Mouse (Mus musculus) CH12.LX (cell line): ENCODE results near the gene Rab44. TPM values are rescaled to one million over a fixed set of nuclear protein-coding genes. Genes with fewer than 3 reads are reported as not detected.

Source experiments
- DNase-seq: peaks from one replicate; pipeline ENCODE4 v3.0.0-alpha.2; 2013; ENCODE audit errors: extremely low read depth
- H3K27ac ChIP-seq: 2 replicates; pipeline ENCODE4 v1.5.1; 2012; ENCODE audit warnings: low read depth, mild to moderate bottlenecking, control low read depth, moderate library complexity; ENCODE audit not compliant: insufficient read depth
- H3K27me3 ChIP-seq: replicated peaks from 2 replicates; pipeline ENCODE3; 2012; ENCODE audit warnings: inconsistent platforms
- H3K36me3 ChIP-seq, 2 experiments: replicated peaks in 1 of 2; 2 replicates each; pipeline versions ENCODE3 to v1.6.1; 2012; ENCODE audit warnings: inconsistent platforms in 1 of 2, low read length in 1 of 2, mild to moderate bottlenecking in 1 of 2, mixed read lengths in 1 of 2, moderate library complexity in 1 of 2; ENCODE audit not compliant: control insufficient read depth in 1 of 2, insufficient read depth in 1 of 2
- H3K4me1 ChIP-seq, 2 experiments: 2 replicates each; pipeline ENCODE4 v1.6.1; 2012; ENCODE audit warnings: inconsistent platforms in 1 of 2, moderate library complexity in 1 of 2; ENCODE audit not compliant: insufficient read depth in 2 of 2, control insufficient read depth in 1 of 2
- H3K4me2 ChIP-seq: 2 replicates; pipeline ENCODE4 v1.6.1; 2012; ENCODE audit warnings: low read depth, mild to moderate bottlenecking, control low read depth; ENCODE audit not compliant: poor library complexity, insufficient read depth, severe bottlenecking
- H3K4me3 ChIP-seq, 3 experiments: fragments of 150-350 bp in 1 of 3; sonication (generic) in 1 of 3; replicated peaks in 1 of 3; 2 replicates each; pipeline versions ENCODE3 to v1.5.1; 2011 to 2012; ENCODE audit warnings: low read depth in 2 of 3, low read length in 2 of 3, mild to moderate bottlenecking in 2 of 3, moderate library complexity in 2 of 3, control low read depth in 1 of 3, improper control_type of control experiment in 1 of 3, inconsistent platforms in 1 of 3, mixed read lengths in 1 of 3; ENCODE audit not compliant: poor library complexity in 1 of 3
- H3K79me2 ChIP-seq: replicated peaks from 2 replicates; pipeline ENCODE4 v1.6.1; 2012; ENCODE audit warnings: mild to moderate bottlenecking, moderate library complexity; ENCODE audit not compliant: control insufficient read depth, poor library complexity, insufficient read depth, severe bottlenecking; ENCODE audit errors: extremely low read depth
- H3K9ac ChIP-seq: 2 replicates; pipeline ENCODE4 v1.6.1; 2012; ENCODE audit warnings: low read depth, mild to moderate bottlenecking, control low read depth, moderate library complexity; ENCODE audit not compliant: insufficient read depth
- H3K9me3 ChIP-seq: replicated peaks from 2 replicates; pipeline ENCODE3; 2012; ENCODE audit warnings: low read length, inconsistent platforms, mixed read lengths
- E2F4 ChIP-seq: IDR thresholded peaks from 2 replicates; pipeline ENCODE4 v1.6.1; 2011; ENCODE audit warnings: low read depth, low read length, improper control_type of control experiment; ENCODE audit not compliant: insufficient replicate concordance
- EP300 ChIP-seq: IDR thresholded peaks from 2 replicates; pipeline ENCODE4 v1.6.1; 2011; ENCODE audit warnings: low read length, improper control_type of control experiment
- GABPA ChIP-seq: IDR thresholded peaks from 2 replicates; pipeline ENCODE4 v1.6.1; 2012; ENCODE audit warnings: low read depth, low read length, improper control_type of control experiment, inconsistent platforms; ENCODE audit not compliant: insufficient replicate concordance
- JUND ChIP-seq: conservative IDR thresholded peaks from 2 replicates; pipeline ENCODE4 v1.6.1; 2011; ENCODE audit warnings: low read depth, low read length, improper control_type of control experiment
- MAFK ChIP-seq: IDR thresholded peaks from 2 replicates; pipeline ENCODE4 v1.6.1; 2011; ENCODE audit warnings: low read length, improper control_type of control experiment; ENCODE audit not compliant: insufficient replicate concordance
- MAZ ChIP-seq: IDR thresholded peaks from 2 replicates; pipeline ENCODE4 v1.6.1; 2012; ENCODE audit warnings: low read depth, mild to moderate bottlenecking, inconsistent platforms, low read length, improper control_type of control experiment, moderate library complexity
- MXI1 ChIP-seq: IDR thresholded peaks from 2 replicates; pipeline ENCODE4 v1.6.1; 2011; ENCODE audit warnings: mild to moderate bottlenecking, low read depth, low read length, improper control_type of control experiment
- POLR2AphosphoS2 ChIP-seq: IDR thresholded peaks from 2 replicates; pipeline ENCODE4 v1.6.1; 2011; ENCODE audit warnings: low read depth, low read length, improper control_type of control experiment
- RCOR1 ChIP-seq: conservative IDR thresholded peaks from 2 replicates; pipeline ENCODE4 v1.6.1; 2012; ENCODE audit warnings: low read depth, mild to moderate bottlenecking, inconsistent platforms, low read length, improper control_type of control experiment
- SMC3 ChIP-seq: IDR thresholded peaks from 2 replicates; pipeline ENCODE4 v1.6.1; 2011; ENCODE audit warnings: low read depth, low read length, improper control_type of control experiment
- UBTF ChIP-seq: IDR thresholded peaks from 2 replicates; pipeline ENCODE4 v1.6.1; 2012; ENCODE audit warnings: low read depth, mild to moderate bottlenecking, inconsistent platforms, low read length, improper control_type of control experiment, moderate library complexity
- ZC3H11A ChIP-seq: IDR thresholded peaks from 2 replicates; pipeline ENCODE4 v1.6.1; 2012; ENCODE audit warnings: low read depth, mild to moderate bottlenecking, inconsistent platforms, low read length, improper control_type of control experiment
- ZKSCAN1 ChIP-seq: IDR thresholded peaks from 2 replicates; pipeline ENCODE4 v1.6.1; 2012; ENCODE audit warnings: low read depth, inconsistent platforms, low read length, improper control_type of control experiment, borderline replicate concordance
- ZNF384 ChIP-seq: IDR thresholded peaks from 2 replicates; pipeline ENCODE4 v1.6.1; 2012; ENCODE audit warnings: low read depth, low read length, improper control_type of control experiment, inconsistent platforms
- dilution Hi-C: fragments of 300-500 bp; cut with MboI; formaldehyde crosslinking; loops from 2 replicates; pipeline ENCODE4 v1.14.3; 2020; ENCODE audit warnings: low sequenced_read_pairs; ENCODE audit not compliant: extremely low pct_unique_long_range_greater_than_20kb, extremely low pct_ligation_motif_present
- in situ Hi-C: fragments of 300-500 bp; cut with MboI; formaldehyde crosslinking; loops from 3 replicates; pipeline ENCODE4 v1.14.3; 2019; ENCODE audit warnings: low sequenced_read_pairs, low pct_ligation_motif_present, low pct_unique_long_range_greater_than_20kb, mixed read lengths
- polyA plus RNA-seq: library from polyadenylated mRNA; unstranded; fragments of >175 nt; gene quantifications from 2 replicates; pipeline ENCODE4 v1.2.1, GENCODE M21; 2012; ENCODE audit warnings: low read depth; ENCODE audit not compliant: insufficient read length
- total RNA-seq, 2 experiments: library from RNA; depleted of rRNA; stranded (reverse); fragments of 300-350 nt in 1 of 2; fragments of >200 nt in 1 of 2; gene quantifications; 2 replicates each; pipeline ENCODE4 v1.2.3; 2012 to 2014

Gene Rab44
- total and polyA plus RNA-seq, 3 experiments: 0.30 to 0.34 TPM; not detected in 1

DNA sequence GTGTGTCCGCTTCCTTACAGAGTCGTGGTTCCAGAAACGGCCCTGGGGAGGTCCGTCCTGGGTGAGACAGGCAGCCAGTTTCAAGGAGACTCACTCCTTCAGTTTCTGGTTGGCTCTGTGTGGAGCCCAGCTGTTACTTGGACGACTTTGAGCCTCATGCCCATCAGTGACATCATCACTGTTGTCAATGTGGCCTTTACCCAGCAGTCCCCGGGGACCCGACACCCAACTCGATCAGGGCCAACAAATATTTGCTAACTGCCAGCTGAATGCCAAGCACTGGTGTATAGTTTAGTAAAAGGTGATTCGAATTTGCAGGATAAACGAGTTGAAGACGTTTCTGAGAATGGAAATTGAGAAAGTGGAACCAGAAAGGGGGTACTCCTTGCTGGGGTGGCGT, 2.1 kb downstream of the Rab44 start:
- H3K9ac ChIP-seq: no peak overlapping the region
- no peak for DNase-seq
- H3K79me2 ChIP-seq: no peaks in the 10 kb centered on the region
- H3K36me3 ChIP-seq: no peaks in the 10 kb centered on the region
- dilution Hi-C loops: no loop called here
- no peaks in the 10 kb centered on the region for H3K9me3 ChIP-seq
- H3K27ac ChIP-seq: no peak overlapping the region
- peaks cover 0 to 10% of the 10 kb centered on the region in 2 experiments; a peak in 2 of 4 replicates for H3K4me1 ChIP-seq
- in situ Hi-C loops: no loop called here
- no peaks in the 10 kb centered on the region for H3K27me3 ChIP-seq
- no peak overlapping the region for H3K4me2 ChIP-seq
- no peak overlapping the region for H3K4me3 ChIP-seq
- TF ChIP-seq UBTF (no peak), RCOR1 (no peak), MAZ (no peak)

DNA sequence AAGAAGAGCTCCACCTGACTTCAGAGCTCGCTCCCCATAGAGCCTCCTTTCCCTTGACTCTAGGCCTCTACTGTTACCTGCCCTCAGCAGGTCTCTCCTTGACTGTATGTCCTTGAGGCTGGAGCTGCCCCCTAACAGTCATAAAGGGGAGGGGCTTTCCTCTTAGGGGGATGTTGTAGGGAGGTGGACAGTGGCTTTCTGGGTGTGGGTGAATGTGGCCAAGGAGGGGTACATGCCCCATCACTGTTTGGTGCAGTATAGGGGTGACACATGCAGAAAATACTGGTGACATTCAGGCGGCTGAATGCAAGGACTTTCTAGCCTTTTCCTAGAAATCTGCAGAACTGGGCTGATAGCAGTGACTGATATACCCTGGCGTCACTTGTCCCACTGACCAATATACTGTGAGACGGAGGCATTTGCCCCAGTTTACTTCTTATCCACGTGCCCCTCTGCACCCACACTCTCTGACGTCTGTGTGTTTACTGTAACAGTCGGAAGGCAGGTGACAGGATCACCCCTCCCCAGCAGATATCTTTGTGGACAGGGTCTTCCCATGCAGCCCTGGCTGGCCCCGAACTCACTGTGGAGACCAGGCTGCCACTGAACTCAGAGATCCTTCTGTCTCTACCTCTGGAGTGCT, 3.2 kb downstream of the Rab44 start:
- H3K36me3 ChIP-seq: no peaks in the 10 kb centered on the region
- DNase-seq: no peak
- H3K4me3 ChIP-seq: no peak overlapping the region
- in situ Hi-C loops: no loop called here
- H3K4me1 ChIP-seq: peaks cover 2 to 4% of the 10 kb centered on the region in 2 experiments; a peak in 2 of 4 replicates
- dilution Hi-C loops: no loop called here
- H3K9me3 ChIP-seq: no peaks in the 10 kb centered on the region
- no peak overlapping the region for H3K27ac ChIP-seq
- no peak overlapping the region for H3K4me2 ChIP-seq
- no peaks in the 10 kb centered on the region for H3K79me2 ChIP-seq
- H3K27me3 ChIP-seq: no peaks in the 10 kb centered on the region
- no peak for TF ChIP-seq ZKSCAN1
- TF ChIP-seq UBTF: no peak
- no peak for TF ChIP-seq MAFK
- no peak for TF ChIP-seq SMC3
- no peak for TF ChIP-seq POLR2AphosphoS2
- TF ChIP-seq EP300: no peak
- no peak for TF ChIP-seq ZNF384
- no peak for TF ChIP-seq MXI1
- no peak for TF ChIP-seq GABPA
- no peak for TF ChIP-seq RCOR1
- TF ChIP-seq E2F4: no peak
- TF ChIP-seq JUND: no peak
- no peak for TF ChIP-seq ZC3H11A
- H3K9ac ChIP-seq: no peak overlapping the region
